Mouse (Mus musculus): ENCODE measurements around the gene Kcnh3. TPM values are rescaled to one million over a fixed set of nuclear protein-coding genes. Genes with fewer than 3 reads are reported as not detected.
A peak's percentile ranks its signal among the peaks of the same experiment; 100 is the strongest.
"Not testable (repeated sequence)": the region's sequence is repeated elsewhere in the genome, so short reads cannot be mapped to it uniquely, and the experiment has no call there.

Gene Kcnh3
- polyA plus RNA-seq, 1 experiment = 166 TPM

DNA sequence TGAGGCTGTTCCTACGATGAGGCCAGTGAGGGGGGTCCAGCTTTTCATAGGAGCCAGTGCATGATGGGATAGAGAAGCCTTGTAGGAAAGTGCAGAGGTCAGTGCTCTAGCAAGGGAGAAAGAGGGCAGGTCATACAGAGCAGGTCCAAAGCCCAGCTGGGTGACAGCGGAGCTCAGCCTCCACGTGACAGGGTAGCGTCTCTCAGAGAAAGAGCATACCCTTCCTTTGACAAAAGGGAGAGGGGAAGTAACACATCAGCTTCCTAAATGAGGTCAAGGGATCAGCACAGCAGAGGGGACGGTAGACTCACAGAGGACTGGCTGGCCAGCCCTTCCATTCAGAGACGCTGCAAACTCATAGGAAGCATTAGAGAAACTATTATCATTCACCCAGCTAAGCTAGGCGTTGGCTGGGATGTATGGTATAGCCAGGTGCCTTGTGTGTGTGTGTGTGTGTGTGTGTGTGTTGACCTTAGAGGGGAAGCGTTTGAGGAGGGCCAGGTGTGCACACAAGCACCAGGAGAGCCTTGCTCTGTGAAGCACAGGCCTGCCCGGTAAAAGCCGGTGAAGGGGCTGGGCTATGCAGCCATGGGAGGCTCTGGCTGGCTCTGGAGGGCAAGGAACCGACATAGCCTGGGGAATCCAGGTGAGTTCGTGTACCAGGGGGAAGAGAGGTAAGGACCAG lies 9.8 kb downstream of the Kcnh3 start:
- no peak for DNase-seq (ENCODE audit: extremely low spot score in 1 of 2, low spot score in 1 of 2)

GRCm38 (mm10) chr15:99238006-99238405 lies 13.3 kb downstream of the Kcnh3 start:
- DNase-seq (ENCODE audit: extremely low spot score in 1 of 2, low spot score in 1 of 2) = no peak

DNA sequence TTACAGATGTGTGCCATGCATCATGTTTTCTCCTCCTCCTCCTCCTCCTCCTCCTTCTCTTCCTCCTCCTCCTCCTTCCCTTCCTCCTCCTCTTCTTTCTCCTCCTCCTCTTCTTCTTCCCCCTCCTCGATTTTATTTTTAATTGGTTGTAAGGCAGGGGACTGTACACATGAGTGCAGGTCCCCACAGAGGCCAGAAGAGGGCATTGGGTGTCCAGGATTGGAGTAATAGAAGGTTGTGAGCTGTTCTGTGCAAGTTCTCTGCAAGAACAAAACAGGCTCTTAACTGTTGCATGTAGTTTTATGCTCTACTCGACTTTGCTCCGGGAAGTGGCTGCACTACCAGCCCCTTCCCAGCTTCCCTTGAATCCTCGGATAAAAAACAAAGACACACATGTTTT lies 15.5 kb downstream of the Kcnh3 start:
- DNase-seq (ENCODE audit: extremely low spot score in 1 of 2, low spot score in 1 of 2) = no peak

- no peak for DNase-seq (ENCODE audit: extremely low spot score in 1 of 2, low spot score in 1 of 2)
Observed at GRCm38 (mm10) chr15:99241249-99241648, 16.6 kb downstream of the Kcnh3 start.

GRCm38 (mm10) chr15:99242045-99242444 lies 17.4 kb downstream of the Kcnh3 start:
- no peak for DNase-seq (ENCODE audit: extremely low spot score in 1 of 2, low spot score in 1 of 2)

- DNase-seq (ENCODE audit: extremely low spot score in 1 of 2, low spot score in 1 of 2) = not testable (repeated sequence)
Observed at GRCm38 (mm10) chr15:99246736-99247135, 22.1 kb downstream of the Kcnh3 start.

DNA sequence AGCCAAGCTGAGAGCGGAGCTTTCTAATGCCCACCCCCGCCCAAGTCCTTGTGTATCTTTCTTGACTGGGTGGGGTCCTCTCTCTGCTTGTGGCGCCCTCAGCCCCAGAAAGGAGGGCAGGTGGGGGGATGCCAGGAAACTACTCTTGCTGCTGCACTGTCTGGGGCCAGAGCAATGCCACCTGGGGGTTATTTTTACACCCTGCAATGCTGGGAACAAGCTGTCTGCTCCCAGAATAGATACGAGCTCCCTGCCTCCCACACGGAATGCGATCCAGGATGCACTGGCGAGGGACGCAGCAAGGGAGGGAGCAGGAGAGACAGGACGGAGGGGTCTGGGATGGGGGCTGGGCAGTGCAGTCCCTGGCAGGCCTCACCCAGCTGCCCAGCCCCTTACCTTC lies 24.3 kb downstream of the Kcnh3 start:
- peak; percentile 82 to 87 for DNase-seq (ENCODE audit: extremely low spot score in 1 of 2, low spot score in 1 of 2)

- no peak for DNase-seq (ENCODE audit: extremely low spot score in 1 of 2, low spot score in 1 of 2)
Observed at GRCm38 (mm10) chr15:99249938-99250337, 25.3 kb downstream of the Kcnh3 start.

DNA sequence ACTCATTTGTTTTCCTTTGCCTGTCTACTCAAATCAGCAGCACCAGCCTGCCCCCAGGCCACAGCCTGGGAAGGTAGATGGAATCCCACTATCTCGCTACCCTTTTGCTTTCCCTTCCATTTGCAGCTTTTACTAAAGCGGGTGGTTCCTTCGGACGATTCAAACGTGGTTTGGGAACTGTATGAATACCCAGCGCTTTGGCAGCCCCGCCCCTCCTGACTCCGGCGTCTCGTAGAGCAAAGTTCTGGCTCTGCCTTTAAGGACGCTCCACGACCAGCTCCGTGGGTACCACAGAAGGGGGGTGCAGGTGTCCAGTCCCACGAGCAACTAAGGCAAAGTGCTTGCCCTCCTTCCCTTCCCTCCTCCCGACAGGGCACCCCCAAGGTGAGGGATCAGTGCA lies 26.4 kb downstream of the Kcnh3 start:
- DNase-seq (ENCODE audit: extremely low spot score in 1 of 2, low spot score in 1 of 2) = not testable (repeated sequence)

DNA sequence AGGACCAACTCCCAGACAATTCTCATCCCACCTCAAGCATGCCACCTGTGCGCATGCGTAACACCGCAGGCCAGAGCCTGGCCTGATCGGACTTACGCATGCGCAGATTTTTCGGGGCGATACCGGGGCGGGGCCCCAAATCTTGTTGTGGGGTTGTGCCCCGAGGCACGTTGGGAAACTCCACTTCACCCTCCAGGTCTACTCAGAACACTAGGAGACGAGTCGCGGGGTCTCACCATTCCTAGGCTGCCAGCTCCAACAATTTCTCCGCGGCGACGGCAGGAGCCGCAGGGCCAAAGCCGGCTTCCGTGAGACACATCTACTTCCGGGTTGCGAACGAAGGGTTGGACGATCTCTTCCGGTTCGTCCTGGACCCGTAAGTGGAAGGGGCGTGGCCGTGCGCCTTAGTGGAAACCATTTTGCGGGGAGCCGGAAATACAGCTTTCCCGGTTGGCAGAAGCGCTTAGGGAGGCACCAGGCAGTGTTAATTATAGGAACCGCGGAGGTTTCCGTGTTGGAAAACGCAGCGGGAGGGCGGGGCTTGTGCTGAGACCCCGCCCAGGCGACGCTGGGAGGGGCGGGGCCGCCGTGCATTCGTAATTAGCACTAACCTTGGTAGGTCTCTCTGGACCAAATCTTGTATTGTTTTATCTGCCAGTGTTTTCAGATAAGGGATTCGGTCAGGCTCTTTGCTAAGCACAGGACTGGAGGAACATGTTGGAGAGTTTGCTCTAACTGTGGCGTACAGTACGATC lies 27.1 kb downstream of the Kcnh3 start, which contains the start of gene Mcrs1:
Gene Mcrs1 (minus strand): TSS at position 336 of the 755 bp plus-strand sequence.
- peak; percentile 98 to 99 for DNase-seq (ENCODE audit: extremely low spot score in 1 of 2, low spot score in 1 of 2)

GRCm38 (mm10) chr15:99252381-99253174 lies 27.9 kb downstream of the Kcnh3 start:
- DNase-seq (ENCODE audit: extremely low spot score in 1 of 2, low spot score in 1 of 2) = no peak

- not testable (repeated sequence) for DNase-seq (ENCODE audit: extremely low spot score in 1 of 2, low spot score in 1 of 2)
Observed at GRCm38 (mm10) chr15:99253175-99253479, 28.5 kb downstream of the Kcnh3 start.

DNA sequence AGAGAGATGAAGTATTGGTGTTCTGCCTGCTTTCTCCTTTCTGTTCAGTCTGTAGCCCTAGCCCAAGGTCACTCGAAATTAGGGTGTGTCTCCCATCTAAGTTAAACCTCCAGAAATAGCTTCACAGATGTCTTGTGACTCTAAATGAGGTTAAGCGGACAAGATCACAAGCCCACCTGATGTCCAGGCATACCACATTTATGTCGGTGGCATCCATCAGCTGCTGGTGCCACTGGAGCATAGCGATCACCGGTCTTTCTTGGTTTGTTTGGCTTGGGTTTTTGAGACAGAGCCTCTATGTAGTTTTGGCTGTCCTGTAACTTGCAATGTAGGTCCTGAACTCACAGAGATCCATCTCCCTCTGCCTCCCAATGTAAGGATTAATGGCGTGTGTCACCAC lies 29.1 kb downstream of the Kcnh3 start:
- no peak for DNase-seq (ENCODE audit: extremely low spot score in 1 of 2, low spot score in 1 of 2)

DNA sequence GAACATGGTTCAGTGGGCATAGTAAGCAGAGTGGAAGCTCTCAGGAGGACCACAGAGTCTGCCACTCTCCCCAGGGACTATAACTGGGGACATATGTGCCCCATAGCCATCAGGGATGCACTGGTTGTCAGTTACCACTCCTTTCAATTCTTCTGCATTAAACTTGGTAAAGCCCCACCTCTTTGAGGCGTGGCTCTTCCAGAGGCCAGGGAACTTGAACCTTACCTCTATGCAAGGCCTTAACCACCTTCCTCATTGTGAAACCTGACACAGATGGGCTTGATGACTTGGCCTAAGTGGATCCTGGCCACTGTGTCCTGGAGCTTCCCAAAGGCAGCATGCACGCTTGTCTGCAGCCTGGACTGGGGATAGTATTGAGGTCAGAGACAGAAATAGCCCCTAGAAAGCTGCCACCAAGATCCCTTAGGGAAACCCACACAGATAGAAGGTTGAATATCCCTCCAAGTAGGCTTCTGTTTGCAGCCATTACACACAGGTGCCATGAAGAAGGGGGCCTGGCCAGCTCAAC lies 29.9 kb downstream of the Kcnh3 start:
- DNase-seq (ENCODE audit: extremely low spot score in 1 of 2, low spot score in 1 of 2) = no peak

- no peak for DNase-seq (ENCODE audit: extremely low spot score in 1 of 2, low spot score in 1 of 2)
Observed at GRCm38 (mm10) chr15:99255241-99255749, 30.6 kb downstream of the Kcnh3 start.

- no peak for DNase-seq (ENCODE audit: extremely low spot score in 1 of 2, low spot score in 1 of 2)
Observed at GRCm38 (mm10) chr15:99259167-99259729, 34.6 kb downstream of the Kcnh3 start.

GRCm38 (mm10) chr15:99259730-99260252 lies 35.1 kb downstream of the Kcnh3 start:
- peak in 1 of 2 experiments; percentile 70 for DNase-seq (ENCODE audit: extremely low spot score in 1 of 2, low spot score in 1 of 2)

- no peak for DNase-seq (ENCODE audit: extremely low spot score in 1 of 2, low spot score in 1 of 2)
Observed at GRCm38 (mm10) chr15:99262702-99263101, 38.0 kb downstream of the Kcnh3 start.

DNA sequence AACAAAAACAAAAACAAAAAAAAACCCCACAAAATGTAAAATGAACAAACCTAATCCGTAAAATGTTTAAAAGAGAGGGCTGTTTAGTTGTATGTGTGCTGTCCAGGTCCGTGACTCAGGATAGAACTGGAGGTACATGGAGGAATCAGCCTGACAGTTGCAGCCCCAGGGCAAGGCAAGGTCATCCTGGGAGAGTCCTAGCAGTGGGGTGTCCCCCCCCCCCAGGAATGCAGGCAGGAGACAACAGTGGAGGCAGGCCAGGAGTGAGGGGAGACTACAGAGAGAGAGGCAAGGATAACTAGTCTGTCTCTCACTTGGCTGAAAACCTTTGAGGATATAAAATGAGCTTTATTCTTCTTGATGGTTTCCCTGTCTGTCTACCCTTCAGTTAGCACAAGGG lies 39.7 kb downstream of the Kcnh3 start:
- DNase-seq (ENCODE audit: extremely low spot score in 1 of 2, low spot score in 1 of 2) = no peak

DNA sequence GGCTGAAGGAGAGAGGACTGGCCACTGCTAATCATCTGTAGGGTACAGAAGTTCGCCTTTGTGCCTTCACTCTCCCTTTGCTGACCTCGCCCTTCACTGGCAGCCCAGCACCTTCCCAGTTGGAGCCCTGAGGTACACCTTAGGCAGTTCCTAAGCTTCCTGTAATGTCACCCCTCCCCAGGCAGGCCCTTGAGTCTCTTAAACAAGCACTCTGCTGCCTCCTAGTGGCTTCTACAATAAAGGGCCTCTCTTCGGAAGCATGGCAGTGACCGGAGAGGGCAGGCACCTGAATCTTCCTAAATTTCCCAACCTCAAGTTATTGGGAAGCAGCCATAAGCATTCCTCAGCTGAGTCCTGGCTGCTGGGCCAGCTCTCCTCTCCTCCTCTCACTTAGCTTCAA lies 41.0 kb downstream of the Kcnh3 start:
- peak in 1 of 2 experiments; percentile 92 for DNase-seq (ENCODE audit: extremely low spot score in 1 of 2, low spot score in 1 of 2)
